Mouse (Mus musculus) intestine, postnatal 0 days (tissue): ENCODE measurements around the gene Sdhc. TPM values are rescaled to one million over a fixed set of nuclear protein-coding genes. Genes with fewer than 3 reads are reported as not detected.
A peak's percentile ranks its signal among the peaks of the same experiment; 100 is the strongest.

Source experiments
- ATAC-seq: fragments of 200-750 bp; cut with Nextera tagmentation; 2 replicates; pipeline ENCODE4 v1.8.0; 2017; ENCODE audit warnings: mild to moderate bottlenecking, moderate TSS enrichment, moderate library complexity
- H3K27ac ChIP-seq: fragments of 300-500 bp; sonication (generic); 2 replicates; pipeline ENCODE4 v1.5.1; 2014; ENCODE audit warnings: mild to moderate bottlenecking, low read depth, low read length, moderate library complexity
- H3K27me3 ChIP-seq: fragments of 300-500 bp; sonication (generic); replicated peaks from 2 replicates; pipeline ENCODE4 v1.6.1; 2014; ENCODE audit warnings: low read length, mixed read lengths; ENCODE audit not compliant: control insufficient read depth, insufficient read depth
- H3K36me3 ChIP-seq: fragments of 300-500 bp; sonication (generic); 2 replicates; pipeline ENCODE4 v1.6.1; 2014; ENCODE audit warnings: mild to moderate bottlenecking, moderate library complexity; ENCODE audit not compliant: control insufficient read depth, insufficient read depth
- H3K4me1 ChIP-seq: fragments of 300-500 bp; sonication (generic); replicated peaks from 2 replicates; pipeline ENCODE4 v1.6.1; 2014; ENCODE audit warnings: antibody characterized with exemption, low read length, mixed read lengths; ENCODE audit not compliant: control insufficient read depth, insufficient read depth
- H3K4me2 ChIP-seq: fragments of 300-500 bp; sonication (generic); replicated peaks from 2 replicates; pipeline ENCODE4 v1.6.1; 2014; ENCODE audit warnings: low read depth, mild to moderate bottlenecking, moderate library complexity
- H3K4me3 ChIP-seq: fragments of 300-500 bp; sonication (generic); 2 replicates; pipeline ENCODE4 v1.5.1; 2014; ENCODE audit warnings: low read depth, low read length
- H3K9ac ChIP-seq: fragments of 300-500 bp; sonication (generic); 2 replicates; pipeline ENCODE4 v1.6.1; 2014; ENCODE audit warnings: mild to moderate bottlenecking, low read depth, low read length
- H3K9me3 ChIP-seq: fragments of 300-500 bp; sonication (generic); 2 replicates; pipeline ENCODE4 v1.6.1; 2016; ENCODE audit warnings: mixed run types; ENCODE audit not compliant: control insufficient read depth
- CTCF ChIP-seq: sonication (generic); IDR thresholded peaks from 2 replicates; pipeline ENCODE4 v1.5.1; 2016; ENCODE audit warnings: low read depth, mild to moderate bottlenecking, control low read depth, antibody characterized with exemption, moderate library complexity
- WGBS: fragments of 180-500 bp; shearing (Covaris S2); extraction: QIAGEN DNeasy Blood & Tissue Kit; methylation state at CpG from one replicate; pipeline ENCODE4 v1.1.7; 2014; 5-methylcytosine and 5-hydroxymethylcytosine counted together
- polyA plus RNA-seq: library from polyadenylated mRNA; unstranded; fragments of >200 nt; fragmentation: Nextera tagmentation; extraction: Ambion mirVana; gene quantifications from 2 replicates; pipeline ENCODE4 v1.2.1, GENCODE M21; 2015

Sdhc gene
- polyA plus RNA-seq, 1 experiment from 2014 or later: 453 TPM

GRCm38 (mm10) chr1:171185655-171186054, 35.3 kb upstream of the Sdhc start:
- H3K4me2 ChIP-seq: no peak overlapping the region
- H3K36me3 ChIP-seq: no peaks in the 10 kb centered on the region
- WGBS: 75% methylated on average over 8 of the region's 8 CpGs
- no peaks in the 10 kb centered on the region for H3K27me3 ChIP-seq
- no peak overlapping the region for H3K9ac ChIP-seq
- TF ChIP-seq CTCF: no peak
- no peak overlapping the region for H3K4me3 ChIP-seq
- peaks cover 5% of the 10 kb centered on the region; the same call in 1 of the 2 replicates for H3K4me1 ChIP-seq
- no peaks in the 10 kb centered on the region for H3K9me3 ChIP-seq
- H3K27ac ChIP-seq: no peak overlapping the region
- no peak for ATAC-seq

- Histone ChIP-seq H3K9ac (no peak overlapping the region), H3K4me1 (peaks cover 5% of the 10 kb centered on the region; the same call in 1 of the 2 replicates), H3K4me3 (no peak overlapping the region), H3K27me3 (no peaks in the 10 kb centered on the region), H3K9me3 (no peaks in the 10 kb centered on the region), H3K4me2 (0 out of 2 replicates have a peak overlapping the region, but pooled peaks have one; percentile 3), H3K36me3 (no peaks in the 10 kb centered on the region), H3K27ac (no peak overlapping the region)
- peak; percentile 89 for ATAC-seq
- peak; percentile 69 for TF ChIP-seq CTCF
- 18% methylated on average over 7 of the region's 7 CpGs for WGBS
Observed at GRCm38 (mm10) chr1:171184314-171184713, 33.9 kb upstream of the Sdhc start.

GRCm38 (mm10) chr1:171183620-171184019, 33.2 kb upstream of the Sdhc start:
- no peak for TF ChIP-seq CTCF
- H3K36me3 ChIP-seq: no peaks in the 10 kb centered on the region
- H3K27me3 ChIP-seq: no peaks in the 10 kb centered on the region
- 67% methylated on average over 3 of the region's 3 CpGs for WGBS
- no peak overlapping the region for H3K4me2 ChIP-seq
- no peak overlapping the region for H3K27ac ChIP-seq
- ATAC-seq: no peak
- H3K4me3 ChIP-seq: no peak overlapping the region
- H3K9me3 ChIP-seq: no peaks in the 10 kb centered on the region
- peaks cover 5% of the 10 kb centered on the region; the same call in 1 of the 2 replicates for H3K4me1 ChIP-seq
- no peak overlapping the region for H3K9ac ChIP-seq

DNA sequence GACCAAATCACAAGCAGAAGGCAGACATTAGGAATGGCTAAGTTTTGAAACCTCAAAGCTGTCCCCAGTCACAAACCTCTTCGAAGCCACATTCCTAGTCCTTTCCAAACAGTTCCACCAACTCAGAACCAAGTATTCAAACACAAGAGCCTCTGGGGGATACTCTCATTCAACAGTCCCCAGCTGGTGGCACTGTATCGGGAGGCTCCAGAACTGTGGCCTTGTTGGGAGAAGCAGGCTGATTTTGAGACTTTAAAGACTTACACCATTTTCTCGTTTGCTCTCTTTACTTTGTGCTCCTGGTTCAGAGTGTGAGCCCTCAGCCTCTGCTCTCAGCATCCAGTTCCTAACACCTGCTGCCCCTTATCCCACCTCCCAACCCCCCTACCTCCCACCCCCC, 32.6 kb upstream of the Sdhc start:
- no peak for TF ChIP-seq CTCF
- Histone ChIP-seq H3K9ac (no peak overlapping the region), H3K4me2 (no peak overlapping the region), H3K36me3 (no peaks in the 10 kb centered on the region), H3K4me1 (peaks cover 5% of the 10 kb centered on the region; the same call in 1 of the 2 replicates), H3K27me3 (no peaks in the 10 kb centered on the region), H3K27ac (no peak overlapping the region), H3K9me3 (no peaks in the 10 kb centered on the region), H3K4me3 (no peak overlapping the region)
- 86% methylated on average over 3 of the region's 3 CpGs for WGBS
- ATAC-seq: no peak

- Histone ChIP-seq H3K27me3 (no peaks in the 10 kb centered on the region), H3K4me3 (no peak overlapping the region), H3K36me3 (no peaks in the 10 kb centered on the region), H3K4me1 (peaks cover 5% of the 10 kb centered on the region; the same call in 1 of the 2 replicates), H3K4me2 (no peak overlapping the region), H3K27ac (no peak overlapping the region), H3K9ac (no peak overlapping the region), H3K9me3 (no peaks in the 10 kb centered on the region)
- TF ChIP-seq CTCF: no peak
- 63% methylated on average over 5 of the region's 5 CpGs for WGBS
- no peak for ATAC-seq
Observed at GRCm38 (mm10) chr1:171179487-171180171, 29.2 kb upstream of the Sdhc start.

- WGBS: 96% methylated on average over 8 of the region's 8 CpGs
- Histone ChIP-seq H3K4me2 (no peak overlapping the region), H3K27ac (no peak overlapping the region), H3K4me1 (peaks cover 3% of the 10 kb centered on the region; the same call in 1 of the 2 replicates), H3K9ac (no peak overlapping the region), H3K36me3 (no peaks in the 10 kb centered on the region), H3K9me3 (no peaks in the 10 kb centered on the region), H3K4me3 (no peak overlapping the region), H3K27me3 (no peaks in the 10 kb centered on the region)
- ATAC-seq: no peak
- no peak for TF ChIP-seq CTCF
Observed at GRCm38 (mm10) chr1:171172779-171173178, 22.4 kb upstream of the Sdhc start.
